Mouse (Mus musculus): Measurements from ENCODE around the gene Tmem176a.

GRCm38 (mm10) chr6:48837516-48837915 is 3.2 kb upstream of the Tmem176a start:
- TF ChIP-seq CTCF (IDR thresholded peaks at IDR 0.05; ENCODE audit: borderline replicate concordance, insufficient read depth, low read length) (no peak), POLR2A (IDR thresholded peaks at IDR 0.05; ENCODE audit: low read depth, low read length) (no peak)

Data from embryonic fibroblast, embryonic 13.5 days (primary cell).